Mouse (Mus musculus): ENCODE data around the gene Cfap73. TPM values are rescaled to one million over a fixed set of nuclear protein-coding genes. Genes with fewer than 3 reads are reported as not detected.
A peak's percentile ranks its signal among the peaks of the same experiment; 100 is the strongest.

The Cfap73 gene
- polyA plus RNA-seq, 1 experiment from 2014 or later = 0.82 TPM

GRCm38 (mm10) chr5:120603515-120603914, 30.5 kb downstream of the Cfap73 start:
- DNase-seq (ENCODE audit: low spot score) (no peak), ATAC-seq (ENCODE audit: low FRiP score) (no peak)
- H3K4me2 ChIP-seq (replicated peaks; ENCODE audit: low read depth, low read length) = no peak overlapping the region
- WGBS = 53% methylated on average over 7 of the region's 7 CpGs
- no peaks in the 10 kb centered on the region for H3K36me3 ChIP-seq (ENCODE audit: control insufficient read depth, insufficient read depth, low read length)
- H3K4me1 ChIP-seq (replicated peaks; ENCODE audit: control insufficient read depth, insufficient read depth, low read length) = no peaks in the 10 kb centered on the region; the same call in 1 of the 2 replicates
- H3K4me3 ChIP-seq (ENCODE audit: low read depth, low read length) = no peak overlapping the region
- no peak overlapping the region for H3K27ac ChIP-seq (ENCODE audit: low read depth, low read length)
- H3K9ac ChIP-seq (ENCODE audit: low read depth, low read length) = no peak overlapping the region
- no peaks in the 10 kb centered on the region for H3K9me3 ChIP-seq (ENCODE audit: control insufficient read depth, low read length)
- H3K27me3 ChIP-seq (ENCODE audit: control insufficient read depth, insufficient read depth, low read length) = no peaks in the 10 kb centered on the region

GRCm38 (mm10) chr5:120602210-120602609, 31.8 kb downstream of the Cfap73 start:
- H3K9ac ChIP-seq (ENCODE audit: low read depth, low read length) = no peak overlapping the region
- no peak for ATAC-seq (ENCODE audit: low FRiP score)
- no peak overlapping the region for H3K27ac ChIP-seq (ENCODE audit: low read depth, low read length)
- H3K4me2 ChIP-seq (replicated peaks; ENCODE audit: low read depth, low read length) = no peak overlapping the region
- no peaks in the 10 kb centered on the region for H3K27me3 ChIP-seq (ENCODE audit: control insufficient read depth, insufficient read depth, low read length)
- H3K9me3 ChIP-seq (ENCODE audit: control insufficient read depth, low read length) = no peaks in the 10 kb centered on the region
- H3K4me3 ChIP-seq (ENCODE audit: low read depth, low read length) = no peak overlapping the region
- WGBS = 87% methylated on average over 12 of the region's 12 CpGs
- no peak for DNase-seq (ENCODE audit: low spot score)
- no peaks in the 10 kb centered on the region; the same call in 1 of the 2 replicates for H3K4me1 ChIP-seq (replicated peaks; ENCODE audit: control insufficient read depth, insufficient read depth, low read length)
- no peaks in the 10 kb centered on the region for H3K36me3 ChIP-seq (ENCODE audit: control insufficient read depth, insufficient read depth, low read length)

- DNase-seq (ENCODE audit: low spot score) (peak; percentile 46), ATAC-seq (ENCODE audit: low FRiP score) (no peak)
- Histone ChIP-seq H3K4me1 (replicated peaks; ENCODE audit: control insufficient read depth, insufficient read depth, low read length) (no peaks in the 10 kb centered on the region; the same call in 1 of the 2 replicates), H3K36me3 (ENCODE audit: control insufficient read depth, insufficient read depth, low read length) (no peaks in the 10 kb centered on the region), H3K9ac (ENCODE audit: low read depth, low read length) (no peak overlapping the region), H3K27ac (ENCODE audit: low read depth, low read length) (no peak overlapping the region), H3K4me3 (ENCODE audit: low read depth, low read length) (no peak overlapping the region), H3K27me3 (ENCODE audit: control insufficient read depth, insufficient read depth, low read length) (no peaks in the 10 kb centered on the region), H3K4me2 (replicated peaks; ENCODE audit: low read depth, low read length) (no peak overlapping the region), H3K9me3 (ENCODE audit: control insufficient read depth, low read length) (no peaks in the 10 kb centered on the region)
- WGBS = 64% methylated on average over 11 of the region's 11 CpGs
These were observed 32.9 kb downstream of the Cfap73 start for GRCm38 (mm10) chr5:120600946-120601668.

- Histone ChIP-seq H3K9me3 (ENCODE audit: control insufficient read depth, low read length) (no peaks in the 10 kb centered on the region), H3K4me1 (replicated peaks; ENCODE audit: control insufficient read depth, insufficient read depth, low read length) (no peaks in the 10 kb centered on the region; the same call in 1 of the 2 replicates), H3K27me3 (ENCODE audit: control insufficient read depth, insufficient read depth, low read length) (no peaks in the 10 kb centered on the region), H3K4me3 (ENCODE audit: low read depth, low read length) (no peak overlapping the region), H3K36me3 (ENCODE audit: control insufficient read depth, insufficient read depth, low read length) (no peaks in the 10 kb centered on the region), H3K27ac (ENCODE audit: low read depth, low read length) (no peak overlapping the region), H3K4me2 (replicated peaks; ENCODE audit: low read depth, low read length) (no peak overlapping the region), H3K9ac (ENCODE audit: low read depth, low read length) (no peak overlapping the region)
- DNase-seq (ENCODE audit: low spot score) (no peak), ATAC-seq (ENCODE audit: low FRiP score) (no peak)
- WGBS = 94% methylated on average over 6 of the region's 6 CpGs
These were observed 34.4 kb downstream of the Cfap73 start for GRCm38 (mm10) chr5:120599625-120600024.

- H3K4me2 ChIP-seq (replicated peaks; ENCODE audit: low read depth, low read length) = no peak overlapping the region
- no peaks in the 10 kb centered on the region for H3K27me3 ChIP-seq (ENCODE audit: control insufficient read depth, insufficient read depth, low read length)
- H3K9me3 ChIP-seq (ENCODE audit: control insufficient read depth, low read length) = no peaks in the 10 kb centered on the region
- no peak overlapping the region for H3K4me3 ChIP-seq (ENCODE audit: low read depth, low read length)
- no peaks in the 10 kb centered on the region for H3K36me3 ChIP-seq (ENCODE audit: control insufficient read depth, insufficient read depth, low read length)
- H3K27ac ChIP-seq (ENCODE audit: low read depth, low read length) = no peak overlapping the region
- no peak for ATAC-seq (ENCODE audit: low FRiP score)
- H3K4me1 ChIP-seq (replicated peaks; ENCODE audit: control insufficient read depth, insufficient read depth, low read length) = no peaks in the 10 kb centered on the region
- no peak overlapping the region for H3K9ac ChIP-seq (ENCODE audit: low read depth, low read length)
- WGBS = 86% methylated on average over 6 of the region's 6 CpGs
- DNase-seq (ENCODE audit: low spot score) = no peak
These were observed 39.5 kb downstream of the Cfap73 start for GRCm38 (mm10) chr5:120594485-120594884.

- no peaks in the 10 kb centered on the region for H3K9me3 ChIP-seq (ENCODE audit: control insufficient read depth, low read length)
- no peak for DNase-seq (ENCODE audit: low spot score)
- H3K4me3 ChIP-seq (ENCODE audit: low read depth, low read length) = no peak overlapping the region
- 66% methylated on average over 7 of the region's 7 CpGs for WGBS
- no peak overlapping the region for H3K27ac ChIP-seq (ENCODE audit: low read depth, low read length)
- no peak overlapping the region for H3K4me2 ChIP-seq (replicated peaks; ENCODE audit: low read depth, low read length)
- peaks cover 3% of the 10 kb centered on the region; the same call in 1 of the 2 replicates for H3K4me1 ChIP-seq (replicated peaks; ENCODE audit: control insufficient read depth, insufficient read depth, low read length)
- no peaks in the 10 kb centered on the region for H3K27me3 ChIP-seq (ENCODE audit: control insufficient read depth, insufficient read depth, low read length)
- ATAC-seq (ENCODE audit: low FRiP score) = no peak
- no peak overlapping the region for H3K9ac ChIP-seq (ENCODE audit: low read depth, low read length)
- H3K36me3 ChIP-seq (ENCODE audit: control insufficient read depth, insufficient read depth, low read length) = no peaks in the 10 kb centered on the region
These were observed 41.9 kb downstream of the Cfap73 start for GRCm38 (mm10) chr5:120592141-120592540.

- H3K4me2 ChIP-seq (replicated peaks; ENCODE audit: low read depth, low read length) = no peak overlapping the region
- no peaks in the 10 kb centered on the region for H3K36me3 ChIP-seq (ENCODE audit: control insufficient read depth, insufficient read depth, low read length)
- H3K9me3 ChIP-seq (ENCODE audit: control insufficient read depth, low read length) = no peaks in the 10 kb centered on the region
- no peak overlapping the region for H3K27ac ChIP-seq (ENCODE audit: low read depth, low read length)
- H3K4me1 ChIP-seq (replicated peaks; ENCODE audit: control insufficient read depth, insufficient read depth, low read length) = peaks cover 3% of the 10 kb centered on the region; the same call in 1 of the 2 replicates
- H3K9ac ChIP-seq (ENCODE audit: low read depth, low read length) = no peak overlapping the region
- H3K4me3 ChIP-seq (ENCODE audit: low read depth, low read length) = no peak overlapping the region
- WGBS = 74% methylated on average over 16 of the region's 16 CpGs
- no peak for DNase-seq (ENCODE audit: low spot score)
- no peak for ATAC-seq (ENCODE audit: low FRiP score)
- no peaks in the 10 kb centered on the region for H3K27me3 ChIP-seq (ENCODE audit: control insufficient read depth, insufficient read depth, low read length)
These were observed 43.6 kb downstream of the Cfap73 start for GRCm38 (mm10) chr5:120590356-120591010.

GRCm38 (mm10) chr5:120588569-120589094, 45.4 kb downstream of the Cfap73 start, which contains the start of the genes Tpcn1 and Iqcd:
Gene Tpcn1 (minus strand): TSS chr5:120588673.
Gene Iqcd (plus strand): TSS chr5:120589016.
- H3K27me3 ChIP-seq (ENCODE audit: control insufficient read depth, insufficient read depth, low read length) = no peaks in the 10 kb centered on the region
- H3K4me1 ChIP-seq (replicated peaks; ENCODE audit: control insufficient read depth, insufficient read depth, low read length) = peaks cover 5% of the 10 kb centered on the region
- peak within 1 kb of the TSS; percentile 74 for H3K9ac ChIP-seq (ENCODE audit: low read depth, low read length)
- H3K36me3 ChIP-seq (ENCODE audit: control insufficient read depth, insufficient read depth, low read length) = no peaks in the 10 kb centered on the region
- no peaks in the 10 kb centered on the region for H3K9me3 ChIP-seq (ENCODE audit: control insufficient read depth, low read length)
- peak within 1 kb of the TSS; percentile 58 for H3K4me3 ChIP-seq (ENCODE audit: low read depth, low read length)
- ATAC-seq (ENCODE audit: low FRiP score) (peak; percentile 98), DNase-seq (ENCODE audit: low spot score) (peak; percentile 100)
- WGBS = under 1% methylated on average over 35 of the region's 35 CpGs
- 0 out of 2 replicates have a peak within 1 kb of the TSS, but pooled peaks have one; percentile 48 for H3K27ac ChIP-seq (ENCODE audit: low read depth, low read length)
- H3K4me2 ChIP-seq (replicated peaks; ENCODE audit: low read depth, low read length) = peak within 1 kb of the TSS; percentile 80

Data from hindbrain, embryonic 11.5 days (tissue).